Mouse (Mus musculus) MEL (cell line): ENCODE results near the gene Ippk. TPM values are rescaled to one million over a fixed set of nuclear protein-coding genes. Genes with fewer than 3 reads are reported as not detected.

ENCODE experiments used
- DNase-seq: peaks from one replicate; pipeline ENCODE4 v3.0.0; 2011; ENCODE audit warnings: low read depth, low spot score
- H3K27ac ChIP-seq: 2 replicates; pipeline ENCODE4 v1.5.1; 2012; ENCODE audit warnings: low read depth, mild to moderate bottlenecking, control low read depth, low read length, moderate library complexity; ENCODE audit not compliant: control insufficient read depth
- H3K27me3 ChIP-seq, 2 experiments: fragments of 150-350 bp in 1 of 2; sonication (generic) in 1 of 2; 2 replicates each; pipeline ENCODE4 v1.6.1; 2012; ENCODE audit warnings: low read length in 2 of 2, mild to moderate bottlenecking in 2 of 2, improper control_type of control experiment in 1 of 2, moderate library complexity in 1 of 2; ENCODE audit not compliant: insufficient read depth in 2 of 2, control insufficient read depth in 1 of 2
- H3K36me3 ChIP-seq, 2 experiments: 2 replicates each; pipeline ENCODE4 v1.6.1; 2012 to 2014; ENCODE audit warnings: low read length in 2 of 2, improper control_type of control experiment in 1 of 2, inconsistent platforms in 1 of 2, mild to moderate bottlenecking in 1 of 2; ENCODE audit not compliant: insufficient read depth in 2 of 2, control insufficient read depth in 1 of 2
- H3K4me1 ChIP-seq, 2 experiments: fragments of 150-350 bp in 1 of 2; sonication (generic) in 1 of 2; 2 replicates each; pipeline ENCODE4 v1.6.1; 2012; ENCODE audit warnings: low read length in 2 of 2, improper control_type of control experiment in 1 of 2, mild to moderate bottlenecking in 1 of 2; ENCODE audit not compliant: insufficient read depth in 2 of 2, control insufficient read depth in 1 of 2
- H3K4me3 ChIP-seq, 2 experiments: fragments of 150-350 bp in 1 of 2; sonication (generic) in 1 of 2; 2 replicates each; pipeline ENCODE4 v1.5.1; 2012; ENCODE audit warnings: low read depth in 2 of 2, low read length in 2 of 2, mild to moderate bottlenecking in 2 of 2, moderate library complexity in 2 of 2, control low read depth in 1 of 2, improper control_type of control experiment in 1 of 2; ENCODE audit not compliant: control insufficient read depth in 1 of 2, insufficient read depth in 1 of 2
- H3K79me2 ChIP-seq: 2 replicates; pipeline ENCODE4 v1.6.1; 2012; ENCODE audit warnings: mild to moderate bottlenecking, low read length, moderate library complexity; ENCODE audit not compliant: control insufficient read depth, poor library complexity, insufficient read depth
- H3K9ac ChIP-seq: 2 replicates; pipeline ENCODE4 v1.6.1; 2012; ENCODE audit warnings: low read depth, mild to moderate bottlenecking, control low read depth, low read length, moderate library complexity; ENCODE audit not compliant: control insufficient read depth, poor library complexity, severe bottlenecking
- H3K9me3 ChIP-seq: fragments of 150-350 bp; sonication (generic); replicated peaks from 2 replicates; pipeline ENCODE4 v1.6.1; 2012; ENCODE audit warnings: mild to moderate bottlenecking, low read length, improper control_type of control experiment, moderate library complexity; ENCODE audit not compliant: insufficient read depth
- BHLHE40 ChIP-seq: IDR thresholded peaks from 2 replicates; pipeline ENCODE4 v1.6.1; 2012; ENCODE audit warnings: low read depth, mild to moderate bottlenecking, inconsistent platforms, low read length, improper control_type of control experiment, borderline replicate concordance
- CHD2 ChIP-seq: IDR thresholded peaks from 2 replicates; pipeline ENCODE4 v1.6.1; 2011; ENCODE audit warnings: low read length, improper control_type of control experiment
- E2F4 ChIP-seq: IDR thresholded peaks from 2 replicates; pipeline ENCODE4 v1.6.1; 2011; ENCODE audit warnings: low read depth, low read length, improper control_type of control experiment, borderline replicate concordance
- ELF1 ChIP-seq: IDR thresholded peaks from 2 replicates; pipeline ENCODE4 v1.6.1; 2014; ENCODE audit warnings: low read depth, mild to moderate bottlenecking, inconsistent platforms, low read length, improper control_type of control experiment, moderate library complexity
- EP300 ChIP-seq, 2 experiments: IDR thresholded peaks; 2 replicates each; pipeline ENCODE4 v1.6.1; 2011; ENCODE audit warnings: improper control_type of control experiment in 2 of 2, low read length in 2 of 2, low read depth in 1 of 2, mild to moderate bottlenecking in 1 of 2
- GABPA ChIP-seq: IDR thresholded peaks from 2 replicates; pipeline ENCODE4 v1.6.1; 2012; ENCODE audit warnings: low read depth, mild to moderate bottlenecking, inconsistent platforms, low read length, improper control_type of control experiment, moderate library complexity
- GATA1 ChIP-seq: IDR thresholded peaks from 2 replicates; pipeline ENCODE4 v1.6.1; 2011; ENCODE audit warnings: low read depth, low read length, improper control_type of control experiment
- JUND ChIP-seq: IDR thresholded peaks from 2 replicates; pipeline ENCODE4 v1.6.1; 2011; ENCODE audit warnings: low read depth, mild to moderate bottlenecking, improper control_type of control experiment, low read length
- MEF2A ChIP-seq: IDR thresholded peaks from 2 replicates; pipeline ENCODE4 v1.6.1; 2014; ENCODE audit warnings: low read depth, mild to moderate bottlenecking, inconsistent platforms, low read length, improper control_type of control experiment; ENCODE audit not compliant: poor library complexity, insufficient replicate concordance, severe bottlenecking; ENCODE audit errors: extremely low read depth
- MXI1 ChIP-seq: IDR thresholded peaks from 2 replicates; pipeline ENCODE4 v1.6.1; 2011; ENCODE audit warnings: mild to moderate bottlenecking, low read depth, low read length, improper control_type of control experiment
- MYC ChIP-seq: IDR thresholded peaks from 2 replicates; pipeline ENCODE4 v1.6.1; 2011; ENCODE audit warnings: low read depth, mild to moderate bottlenecking, low read length, improper control_type of control experiment, moderate library complexity
- NELFE ChIP-seq: IDR thresholded peaks from 2 replicates; pipeline ENCODE4 v1.6.1; 2011; ENCODE audit warnings: low read depth, low read length, improper control_type of control experiment
- POLR2A ChIP-seq, 2 experiments: IDR thresholded peaks; 2 replicates each; pipeline ENCODE4 v1.6.1; 2011 to 2012; ENCODE audit warnings: low read length in 2 of 2, mild to moderate bottlenecking in 2 of 2, control low read depth in 1 of 2, improper control_type of control experiment in 1 of 2, low read depth in 1 of 2, moderate library complexity in 1 of 2; ENCODE audit not compliant: control insufficient read depth in 1 of 2, insufficient read depth in 1 of 2, poor library complexity in 1 of 2
- POLR2AphosphoS2 ChIP-seq: IDR thresholded peaks from 2 replicates; pipeline ENCODE4 v1.6.1; 2011; ENCODE audit warnings: low read length, improper control_type of control experiment
- POLR2AphosphoS5 ChIP-seq: IDR thresholded peaks from 2 replicates; pipeline ENCODE4 v1.6.1; 2012; ENCODE audit warnings: low read depth, borderline replicate concordance, mild to moderate bottlenecking, inconsistent platforms, low read length, moderate library complexity, mixed read lengths
- RAD21 ChIP-seq: IDR thresholded peaks from 2 replicates; pipeline ENCODE4 v1.6.1; 2011; ENCODE audit warnings: mild to moderate bottlenecking, low read depth, low read length, improper control_type of control experiment
- SMC3 ChIP-seq: IDR thresholded peaks from 2 replicates; pipeline ENCODE4 v1.6.1; 2011; ENCODE audit warnings: low read depth, low read length, improper control_type of control experiment
- TAL1 ChIP-seq: IDR thresholded peaks from 2 replicates; pipeline ENCODE4 v1.6.1; 2012; ENCODE audit warnings: mild to moderate bottlenecking, inconsistent platforms, low read length, moderate library complexity, mixed read lengths
- TBP ChIP-seq: IDR thresholded peaks from 2 replicates; pipeline ENCODE4 v1.8.0; 2011; ENCODE audit warnings: low read depth, low read length, improper control_type of control experiment
- TCF12 ChIP-seq: IDR thresholded peaks from 2 replicates; pipeline ENCODE4 v1.6.1; 2014; ENCODE audit warnings: low read depth, mild to moderate bottlenecking, inconsistent platforms, low read length, improper control_type of control experiment, moderate library complexity
- USF1 ChIP-seq: IDR thresholded peaks from 2 replicates; pipeline ENCODE4 v1.6.1; 2014; ENCODE audit warnings: low read depth, mild to moderate bottlenecking, inconsistent platforms, low read length, improper control_type of control experiment, moderate library complexity
- ZC3H11A ChIP-seq: IDR thresholded peaks from 2 replicates; pipeline ENCODE4 v1.6.1; 2012; ENCODE audit warnings: low read depth, mild to moderate bottlenecking, inconsistent platforms, low read length, improper control_type of control experiment
- ZKSCAN1 ChIP-seq: IDR thresholded peaks from 2 replicates; pipeline ENCODE4 v1.6.1; 2012; ENCODE audit warnings: low read depth, mild to moderate bottlenecking, inconsistent platforms, low read length, improper control_type of control experiment, moderate library complexity
- ZMIZ1 ChIP-seq: IDR thresholded peaks from 2 replicates; pipeline ENCODE4 v1.6.1; 2012; ENCODE audit warnings: low read depth, mild to moderate bottlenecking, inconsistent platforms, low read length, improper control_type of control experiment, moderate library complexity
- ZNF384 ChIP-seq: IDR thresholded peaks from 2 replicates; pipeline ENCODE4 v1.6.1; 2012; ENCODE audit warnings: low read depth, mild to moderate bottlenecking, inconsistent platforms, low read length, improper control_type of control experiment
- polyA plus RNA-seq, 2 experiments: library from polyadenylated mRNA; stranded (reverse) in 1 of 2; unstranded in 1 of 2; fragments of >175 nt in 1 of 2; fragments of >200 nt in 1 of 2; gene quantifications; 2 replicates each; pipeline versions ENCODE4 v1.2.1 to v1.2.4; 2012; ENCODE audit warnings: low replicate concordance in 2 of 2, low read depth in 1 of 2; ENCODE audit not compliant: insufficient read length in 2 of 2, insufficient read depth in 1 of 2, missing spikeins in 1 of 2
- total RNA-seq: library from RNA; depleted of rRNA; stranded (reverse); fragments of 300-350 nt; gene quantifications from 2 replicates; pipeline ENCODE4 v1.2.3, GENCODE M21; 2012

The Ippk gene
- total and polyA plus RNA-seq, 3 experiments, result 14.0 to 19.6 TPM; not detected in 1

DNA sequence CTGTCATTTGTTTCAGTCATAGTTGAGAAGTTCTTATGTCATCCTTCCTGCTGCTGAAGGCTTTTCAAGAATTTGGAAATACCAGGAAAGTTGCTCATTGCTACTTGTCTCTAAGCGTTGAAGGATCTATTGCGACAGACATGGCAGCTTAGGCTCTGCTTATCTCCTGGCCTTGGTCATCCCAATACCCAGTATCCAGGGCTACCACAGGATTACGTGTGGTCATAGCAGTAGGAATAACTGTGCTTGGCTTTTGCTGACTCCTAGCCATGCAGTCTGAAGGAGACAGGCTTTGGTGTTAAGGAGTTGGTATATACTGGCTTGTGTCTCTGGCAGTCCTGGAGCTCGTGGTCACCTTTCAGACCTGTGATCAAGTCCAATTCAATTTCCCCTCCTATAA is 39.2 kb downstream of the Ippk start:
- H3K4me3 ChIP-seq, result no peak overlapping the region
- TF ChIP-seq ELF1 (no peak), ZC3H11A (no peak), NELFE (no peak), RAD21 (no peak), POLR2AphosphoS5 (no peak), ZKSCAN1 (no peak), TAL1 (no peak), ZNF384 (no peak), TCF12 (no peak), POLR2AphosphoS2 (no peak), MEF2A (no peak), GATA1 (no peak), CHD2 (no peak)
- TF ChIP-seq, all 39 proteins: peak for 0
- DNase-seq, result no peak
- Histone ChIP-seq H3K9me3 (no peaks in the 10 kb centered on the region), H3K27me3 (no peaks in the 10 kb centered on the region), H3K36me3 (peaks cover 0 to 3% of the 10 kb centered on the region in 2 experiments; a peak in 2 of 4 replicates), H3K27ac (no peak overlapping the region), H3K79me2 (no peaks in the 10 kb centered on the region), H3K4me1 (no peaks in the 10 kb centered on the region), H3K9ac (no peak overlapping the region)

GRCm38 (mm10) chr13:49460692-49461414 is 39.8 kb downstream of the Ippk start:
- no peak overlapping the region for H3K4me3 ChIP-seq
- no peaks in the 10 kb centered on the region for H3K9me3 ChIP-seq
- H3K79me2 ChIP-seq, result no peaks in the 10 kb centered on the region
- H3K27ac ChIP-seq, result no peak overlapping the region
- no peak overlapping the region for H3K9ac ChIP-seq
- TF ChIP-seq ZC3H11A, result no peak
- TF ChIP-seq BHLHE40, result no peak
- TF ChIP-seq GABPA, result no peak
- TF ChIP-seq POLR2A (IDR thresholded peaks at IDR 0.05; ENCODE audit: control insufficient read depth in 1 of 2, insufficient read depth in 1 of 2, low read depth in 1 of 2, low read length in 2 of 2, poor library complexity in 1 of 2), result no peak
- TF ChIP-seq GATA1, result no peak
- no peak for TF ChIP-seq MXI1
- no peak for TF ChIP-seq MYC
- no peak for TF ChIP-seq ELF1
- no peak for TF ChIP-seq NELFE
- no peak for TF ChIP-seq E2F4
- no peak for TF ChIP-seq POLR2AphosphoS2
- TF ChIP-seq JUND, result no peak
- TF ChIP-seq RAD21, result no peak
- TF ChIP-seq EP300 (IDR thresholded peaks at IDR 0.05; ENCODE audit: low read depth in 1 of 2, low read length in 2 of 2), result no peak
- no peak for TF ChIP-seq MEF2A
- no peak for TF ChIP-seq ZMIZ1
- no peak for TF ChIP-seq TBP
- no peak for TF ChIP-seq SMC3
- TF ChIP-seq USF1, result no peak
- TF ChIP-seq TAL1, result no peak
- H3K4me1 ChIP-seq, result no peaks in the 10 kb centered on the region
- H3K27me3 ChIP-seq, result no peaks in the 10 kb centered on the region
- no peak for DNase-seq
- peaks cover 0 to 3% of the 10 kb centered on the region in 2 experiments; a peak in 2 of 4 replicates for H3K36me3 ChIP-seq
